Mouse (Mus musculus): ENCODE data around the gene Ubap1l.

DNA sequence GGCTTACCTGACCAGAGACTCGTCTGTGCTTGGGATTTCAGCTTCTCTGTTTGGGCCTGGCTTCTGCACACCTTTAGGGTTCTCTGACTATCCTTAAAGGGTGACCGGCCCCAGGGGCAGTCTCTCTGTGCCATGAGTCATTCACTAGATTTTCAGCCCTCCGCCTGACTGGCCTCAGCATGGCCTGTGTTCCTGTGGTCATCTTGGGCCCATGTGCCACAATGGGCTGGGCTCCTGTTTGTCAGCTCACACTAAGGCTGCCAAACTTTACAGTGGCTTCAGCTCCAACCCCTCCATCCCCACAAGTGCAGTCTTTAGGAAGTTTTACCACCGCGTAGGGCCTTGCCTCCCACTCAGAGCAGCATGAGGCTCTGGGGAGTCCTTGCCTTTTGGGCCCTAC, 7.6 kb upstream of the Ubap1l start:
- TF ChIP-seq MAFK (IDR thresholded peaks at IDR 0.05; ENCODE audit: insufficient read depth, low read depth, low read length) (no peak), CHD2 (IDR thresholded peaks at IDR 0.05; ENCODE audit: low read depth, low read length) (no peak), ZNF384 (IDR thresholded peaks at IDR 0.05; ENCODE audit: low read depth, low read length) (no peak), ZC3H11A (IDR thresholded peaks at IDR 0.05; ENCODE audit: borderline replicate concordance, low read depth, low read length) (no peak), HCFC1 (IDR thresholded peaks at IDR 0.05; ENCODE audit: borderline replicate concordance, insufficient read depth, low read length) (no peak)
